Mouse (Mus musculus) thymus, postnatal 25 days (tissue): Measurements from ENCODE around the gene Olfr731.

Experiments used
- DNase-seq: peaks from one replicate; pipeline ENCODE4 v3.0.0; 2022

Olfr731 gene

DNA sequence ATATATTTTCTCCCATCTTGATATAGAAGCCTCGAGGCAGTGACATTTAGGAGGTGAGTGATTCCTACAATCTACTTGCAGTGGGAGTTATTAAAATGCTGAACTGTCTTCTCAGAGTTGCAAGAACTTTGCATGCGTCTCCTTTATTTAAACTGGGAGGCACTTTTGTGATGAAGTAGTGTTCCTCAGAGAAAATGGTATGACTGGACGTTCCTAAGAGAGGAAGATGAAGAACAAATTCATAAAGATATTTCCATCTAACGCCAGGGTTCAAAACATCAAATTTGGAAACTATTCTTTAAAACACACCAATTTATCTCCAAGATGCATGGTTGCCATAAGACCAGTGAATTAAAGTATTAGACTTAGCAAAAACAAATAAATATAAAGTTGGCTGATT lies at the start of gene Olfr731:
TSS of gene Olfr731 (minus strand) at position 101 of the 400 bp plus-strand sequence.
- DNase-seq = no peak

GRCm38 (mm10) chr14:50284106-50284505 lies 42.4 kb upstream of the Olfr731 start, which contains the start of gene Olfr732:
Gene Olfr732 (minus strand): TSS chr14:50284206.
- no peak for DNase-seq

DNA sequence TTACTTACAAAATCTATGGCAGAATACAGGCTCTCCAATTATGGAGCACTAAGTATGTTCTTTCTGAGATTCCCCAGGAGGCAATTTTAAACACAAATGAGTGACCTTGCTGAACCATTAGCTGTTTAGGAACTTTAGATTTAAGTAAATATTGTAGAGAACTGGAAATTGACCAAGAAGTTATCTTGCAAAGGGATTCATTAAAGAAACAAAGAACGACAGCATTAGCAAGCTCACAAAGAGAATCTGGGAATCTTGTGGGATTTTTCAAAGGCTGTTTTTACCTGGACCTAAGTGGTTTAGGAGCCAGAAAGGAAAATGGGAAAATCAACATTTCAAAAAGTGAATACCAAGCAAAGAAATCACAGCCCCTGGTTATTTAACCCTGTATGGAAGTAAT lies 53.6 kb downstream of the Olfr731 start, which contains the start of gene Olfr730:
TSS of gene Olfr730 (minus strand) at position 101 of the 400 bp plus-strand sequence.
- DNase-seq = no peak
